Mouse (Mus musculus): ENCODE data around the gene Mtpn. TPM values are rescaled to one million over a fixed set of nuclear protein-coding genes. Genes with fewer than 3 reads are reported as not detected.
A peak's percentile ranks its signal among the peaks of the same experiment; 100 is the strongest.

Mtpn gene
- polyA plus RNA-seq, 2 experiments: 64.9 to 104 TPM

DNA sequence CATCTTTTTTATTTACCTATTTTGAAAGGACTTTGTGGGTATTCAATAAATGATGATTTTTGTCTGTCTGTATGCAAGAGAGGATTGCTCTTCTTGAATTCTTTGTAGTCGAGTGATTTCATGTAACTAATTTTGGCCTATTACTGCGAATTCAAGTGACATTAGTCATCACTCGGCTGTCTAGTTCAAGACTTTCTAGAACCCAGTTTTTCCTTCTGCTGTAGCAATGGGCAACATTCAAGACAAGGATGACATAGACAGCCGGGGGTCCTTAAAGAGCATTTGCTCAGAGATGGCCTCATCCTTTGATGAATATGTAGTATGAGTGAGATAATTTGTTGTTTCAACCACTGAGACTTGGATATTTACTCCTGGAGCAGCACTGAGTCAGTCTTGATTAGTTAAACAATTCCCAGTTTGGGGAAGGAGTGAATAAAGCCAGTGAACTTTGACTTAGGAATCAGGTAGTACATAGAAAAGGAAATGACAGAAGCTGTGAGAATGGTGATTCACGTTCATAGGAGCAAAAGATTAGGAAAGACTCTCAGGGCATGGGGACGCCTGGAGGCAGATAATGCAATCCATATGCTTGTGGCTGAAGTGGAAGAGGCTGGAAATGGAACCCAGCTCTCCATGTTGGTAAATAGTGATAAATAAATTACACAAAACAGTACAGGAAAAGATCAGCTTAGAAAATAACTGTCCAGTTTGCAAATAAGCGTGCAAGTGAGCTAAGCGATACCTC is 3.1 kb upstream of the Mtpn start:
- Histone ChIP-seq H3K4me3 (replicated peaks; ENCODE audit: low read length) (no peak overlapping the region), H3K27me3 (ENCODE audit: control insufficient read depth, insufficient read depth, low read length) (no peaks in the 10 kb centered on the region), H3K9me3 (ENCODE audit: control insufficient read depth, low read length) (no peaks in the 10 kb centered on the region), H3K4me1 (ENCODE audit: control insufficient read depth, insufficient read depth, low read length) (peaks cover 7% of the 10 kb centered on the region), H3K9ac (ENCODE audit: low read depth, low read length, severe bottlenecking) (no peak overlapping the region), H3K36me3 (ENCODE audit: control insufficient read depth, insufficient read depth, low read length) (no peaks in the 10 kb centered on the region), H3K27ac (replicated peaks; ENCODE audit: low read depth, low read length) (no peak overlapping the region), H3K4me2 (replicated peaks; ENCODE audit: low read depth, low read length, severe bottlenecking) (no peak overlapping the region)
- TF ChIP-seq POLR2A (IDR thresholded peaks at IDR 0.05; ENCODE audit: borderline replicate concordance, extremely low read depth, insufficient read depth, insufficient read length): no peak
- ATAC-seq (ENCODE audit: low FRiP score, low read depth): no peak
- no peak for DNase-seq (ENCODE audit: low spot score)
- 64% methylated on average over 8 of the region's 8 CpGs for WGBS

- no peak for DNase-seq (ENCODE audit: low spot score)
- no peaks in the 10 kb centered on the region for H3K27me3 ChIP-seq (ENCODE audit: control insufficient read depth, insufficient read depth, low read length)
- peaks cover 10% of the 10 kb centered on the region for H3K4me1 ChIP-seq (ENCODE audit: control insufficient read depth, insufficient read depth, low read length)
- no peak for ATAC-seq (ENCODE audit: low FRiP score, low read depth)
- H3K9ac ChIP-seq (ENCODE audit: low read depth, low read length, severe bottlenecking): no peak overlapping the region
- no peak overlapping the region for H3K4me3 ChIP-seq (replicated peaks; ENCODE audit: low read length)
- no peak for TF ChIP-seq POLR2A (IDR thresholded peaks at IDR 0.05; ENCODE audit: borderline replicate concordance, extremely low read depth, insufficient read depth, insufficient read length)
- no peak overlapping the region for H3K4me2 ChIP-seq (replicated peaks; ENCODE audit: low read depth, low read length, severe bottlenecking)
- no peaks in the 10 kb centered on the region for H3K36me3 ChIP-seq (ENCODE audit: control insufficient read depth, insufficient read depth, low read length)
- WGBS: 93% methylated on average over 9 of the region's 9 CpGs
- no peaks in the 10 kb centered on the region for H3K9me3 ChIP-seq (ENCODE audit: control insufficient read depth, low read length)
- no peak overlapping the region for H3K27ac ChIP-seq (replicated peaks; ENCODE audit: low read depth, low read length)
Measured at GRCm38 (mm10) chr6:35540377-35540776, 689 bp upstream of the Mtpn start.

- no peak for ATAC-seq (ENCODE audit: low FRiP score, low read depth)
- Histone ChIP-seq H3K4me2 (replicated peaks; ENCODE audit: low read depth, low read length, severe bottlenecking) (peak overlapping the region; percentile 76), H3K4me1 (ENCODE audit: control insufficient read depth, insufficient read depth, low read length) (peaks cover 10% of the 10 kb centered on the region), H3K4me3 (replicated peaks; ENCODE audit: low read length) (peak overlapping the region; percentile 93), H3K9ac (ENCODE audit: low read depth, low read length, severe bottlenecking) (peak overlapping the region; percentile 97), H3K9me3 (ENCODE audit: control insufficient read depth, low read length) (no peaks in the 10 kb centered on the region), H3K27ac (replicated peaks; ENCODE audit: low read depth, low read length) (peak overlapping the region; percentile 89), H3K36me3 (ENCODE audit: control insufficient read depth, insufficient read depth, low read length) (no peaks in the 10 kb centered on the region), H3K27me3 (ENCODE audit: control insufficient read depth, insufficient read depth, low read length) (no peaks in the 10 kb centered on the region)
- peak; percentile 7 for DNase-seq (ENCODE audit: low spot score)
- TF ChIP-seq POLR2A (IDR thresholded peaks at IDR 0.05; ENCODE audit: borderline replicate concordance, extremely low read depth, insufficient read depth, insufficient read length): no peak
- WGBS: 4% methylated on average over 21 of the region's 21 CpGs
Measured at GRCm38 (mm10) chr6:35538757-35539303, 858 bp downstream of the Mtpn start.

GRCm38 (mm10) chr6:35536021-35536420 is 3.7 kb downstream of the Mtpn start:
- no peak overlapping the region for H3K4me2 ChIP-seq (replicated peaks; ENCODE audit: low read depth, low read length, severe bottlenecking)
- no peaks in the 10 kb centered on the region for H3K36me3 ChIP-seq (ENCODE audit: control insufficient read depth, insufficient read depth, low read length)
- WGBS: 85% methylated on average over 7 of the region's 7 CpGs
- no peak overlapping the region for H3K9ac ChIP-seq (ENCODE audit: low read depth, low read length, severe bottlenecking)
- no peak for TF ChIP-seq POLR2A (IDR thresholded peaks at IDR 0.05; ENCODE audit: borderline replicate concordance, extremely low read depth, insufficient read depth, insufficient read length)
- no peaks in the 10 kb centered on the region for H3K27me3 ChIP-seq (ENCODE audit: control insufficient read depth, insufficient read depth, low read length)
- DNase-seq (ENCODE audit: low spot score) (no peak), ATAC-seq (ENCODE audit: low FRiP score, low read depth) (no peak)
- H3K4me1 ChIP-seq (ENCODE audit: control insufficient read depth, insufficient read depth, low read length): peaks cover 10% of the 10 kb centered on the region
- H3K27ac ChIP-seq (replicated peaks; ENCODE audit: low read depth, low read length): no peak overlapping the region
- H3K4me3 ChIP-seq (replicated peaks; ENCODE audit: low read length): no peak overlapping the region
- H3K9me3 ChIP-seq (ENCODE audit: control insufficient read depth, low read length): no peaks in the 10 kb centered on the region

- no peak overlapping the region for H3K9ac ChIP-seq (ENCODE audit: low read depth, low read length, severe bottlenecking)
- H3K4me2 ChIP-seq (replicated peaks; ENCODE audit: low read depth, low read length, severe bottlenecking): no peak overlapping the region
- no peaks in the 10 kb centered on the region for H3K9me3 ChIP-seq (ENCODE audit: control insufficient read depth, low read length)
- no peak for DNase-seq (ENCODE audit: low spot score)
- no peaks in the 10 kb centered on the region for H3K27me3 ChIP-seq (ENCODE audit: control insufficient read depth, insufficient read depth, low read length)
- no peak for ATAC-seq (ENCODE audit: low FRiP score, low read depth)
- TF ChIP-seq POLR2A (IDR thresholded peaks at IDR 0.05; ENCODE audit: borderline replicate concordance, extremely low read depth, insufficient read depth, insufficient read length): no peak
- H3K4me3 ChIP-seq (replicated peaks; ENCODE audit: low read length): no peak overlapping the region
- no peaks in the 10 kb centered on the region for H3K4me1 ChIP-seq (ENCODE audit: control insufficient read depth, insufficient read depth, low read length)
- H3K27ac ChIP-seq (replicated peaks; ENCODE audit: low read depth, low read length): no peak overlapping the region
- peaks cover 28% of the 10 kb centered on the region for H3K36me3 ChIP-seq (ENCODE audit: control insufficient read depth, insufficient read depth, low read length)
Measured at GRCm38 (mm10) chr6:35513362-35513761, 26.3 kb downstream of the Mtpn start.

Measured in limb, embryonic 14.5 days (tissue).